Mouse (Mus musculus): ENCODE results near the gene Stambp. TPM values are rescaled to one million over a fixed set of nuclear protein-coding genes. Genes with fewer than 3 reads are reported as not detected.

Stambp gene
- total and polyA plus RNA-seq, 3 experiments, result 4.1 to 11.4 (median 4.6) TPM

- no peak for TF ChIP-seq TCF12 (IDR thresholded peaks at IDR 0.05; ENCODE audit: low read depth, low read length)
- no peak for TF ChIP-seq ETS1 (conservative IDR thresholded peaks at IDR 0.05; ENCODE audit: low read depth, low read length)
These were observed 72.1 kb downstream of the Stambp start (continued) for GRCm38 (mm10) chr6:83500462-83500861.

GRCm38 (mm10) chr6:83499078-83499477, 73.5 kb downstream of the Stambp start:
- DNase-seq (ENCODE audit: extremely low read depth), result no peak
- Histone ChIP-seq H3K36me3 (replicated peaks in 1 of 2; ENCODE audit: control insufficient read depth in 1 of 2, insufficient read depth in 1 of 2, low read length in 1 of 2) (peaks cover 4 to 69% of the 10 kb centered on the region in 2 experiments), H3K9me3 (replicated peaks; ENCODE audit: low read length) (peaks cover 2% of the 10 kb centered on the region), H3K4me3 (replicated peaks in 1 of 3; ENCODE audit: low read depth in 2 of 3, low read length in 2 of 3, poor library complexity in 1 of 3) (no peak overlapping the region), H3K9ac (ENCODE audit: insufficient read depth, low read depth) (no peak overlapping the region), H3K4me1 (ENCODE audit: control insufficient read depth in 1 of 2, insufficient read depth in 2 of 2) (peaks cover 4 to 19% of the 10 kb centered on the region in 2 experiments; a peak in 3 of 4 replicates), H3K27me3 (replicated peaks) (no peaks in the 10 kb centered on the region), H3K27ac (ENCODE audit: insufficient read depth, low read depth) (no peak overlapping the region), H3K79me2 (replicated peaks; ENCODE audit: control insufficient read depth, extremely low read depth, insufficient read depth, poor library complexity, severe bottlenecking) (no peaks in the 10 kb centered on the region; the same call in 1 of the 2 replicates), H3K4me2 (ENCODE audit: insufficient read depth, low read depth, poor library complexity, severe bottlenecking) (no peak overlapping the region)
- dilution Hi-C loops (cut with MboI; ENCODE audit: extremely low pct_ligation_motif_present, extremely low pct_unique_long_range_greater_than_20kb, low sequenced_read_pairs) (no loop called here), in situ Hi-C loops (cut with MboI; ENCODE audit: low pct_ligation_motif_present, low pct_unique_long_range_greater_than_20kb, low sequenced_read_pairs) (no loop called here)
- TF ChIP-seq TCF12 (IDR thresholded peaks at IDR 0.05; ENCODE audit: low read depth, low read length) (no peak), RAD21 (IDR thresholded peaks at IDR 0.05; ENCODE audit: low read depth, low read length) (no peak), POLR2AphosphoS2 (IDR thresholded peaks at IDR 0.05; ENCODE audit: low read depth, low read length) (no peak), KAT2A (IDR thresholded peaks at IDR 0.05; ENCODE audit: insufficient replicate concordance, low read length) (no peak), ZMIZ1 (IDR thresholded peaks at IDR 0.05; ENCODE audit: low read depth, low read length) (no peak), TBP (conservative IDR thresholded peaks at IDR 0.05; ENCODE audit: low read depth, low read length) (no peak), MXI1 (IDR thresholded peaks at IDR 0.05; ENCODE audit: low read depth, low read length) (no peak), MAZ (IDR thresholded peaks at IDR 0.05; ENCODE audit: low read depth, low read length) (no peak), SMC3 (IDR thresholded peaks at IDR 0.05; ENCODE audit: low read depth, low read length) (no peak), ELF1 (IDR thresholded peaks at IDR 0.05; ENCODE audit: low read depth, low read length) (no peak), SIN3A (IDR thresholded peaks at IDR 0.05; ENCODE audit: low read length) (no peak), UBTF (IDR thresholded peaks at IDR 0.05; ENCODE audit: low read depth, low read length) (no peak), MYC (IDR thresholded peaks at IDR 0.05; ENCODE audit: low read depth, low read length) (no peak)

DNA sequence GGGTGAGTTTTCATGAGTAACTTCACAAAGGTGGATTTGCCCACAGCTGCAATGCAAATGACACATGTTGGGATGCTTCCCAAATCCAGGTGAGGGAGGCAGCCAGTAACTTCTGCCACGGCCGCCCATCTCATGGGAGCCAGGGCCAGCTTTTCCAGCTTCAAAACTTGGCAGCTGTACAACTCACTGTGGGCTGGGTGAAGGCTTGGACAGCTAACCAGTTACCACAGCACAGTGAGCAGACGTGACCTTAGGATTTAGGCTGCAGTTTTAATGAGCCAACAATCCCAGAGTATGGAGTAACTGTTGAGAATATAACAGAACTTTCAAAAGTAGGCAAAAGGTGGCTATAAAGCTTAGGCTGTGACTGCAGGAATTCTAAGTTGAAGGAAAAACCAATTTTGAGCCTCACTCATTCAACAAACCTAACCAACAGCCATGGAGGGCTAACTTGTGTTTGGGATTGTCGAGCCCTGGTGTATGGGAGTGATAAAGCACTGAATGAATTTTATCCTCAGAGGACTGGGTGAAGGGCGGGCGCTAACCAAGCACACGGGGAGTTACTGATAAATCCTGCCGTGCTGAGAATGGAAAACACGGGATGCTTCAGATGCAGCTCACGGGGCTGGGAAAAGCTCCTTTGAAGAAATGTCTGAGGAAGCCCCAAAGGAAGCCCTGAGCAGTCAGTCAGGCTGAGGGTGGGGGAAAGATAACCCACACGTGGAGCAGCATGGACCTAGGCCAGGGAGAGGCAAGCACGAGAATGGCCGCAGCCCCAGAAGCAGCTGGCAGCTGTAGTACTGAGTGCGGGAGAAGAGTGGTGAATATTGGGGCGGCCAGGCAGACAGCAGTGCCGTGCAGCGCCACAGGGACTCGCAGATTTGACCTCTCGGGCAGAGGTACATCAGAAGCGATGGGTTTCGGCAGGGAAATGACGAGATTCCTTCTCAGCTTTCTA, 75.5 kb downstream of the Stambp start:
- H3K4me2 ChIP-seq (ENCODE audit: insufficient read depth, low read depth, poor library complexity, severe bottlenecking), result no peak overlapping the region

More for the DNA sequence above, 75.5 kb downstream of the Stambp start:
- no peak overlapping the region for H3K27ac ChIP-seq (ENCODE audit: insufficient read depth, low read depth)
- TF ChIP-seq MXI1 (IDR thresholded peaks at IDR 0.05; ENCODE audit: low read depth, low read length) (no peak), MEF2A (IDR thresholded peaks at IDR 0.05; ENCODE audit: borderline replicate concordance, low read depth, low read length) (no peak), E2F4 (IDR thresholded peaks at IDR 0.05; ENCODE audit: insufficient replicate concordance, low read depth, low read length) (no peak), ETS1 (conservative IDR thresholded peaks at IDR 0.05; ENCODE audit: low read depth, low read length) (no peak)
- in situ Hi-C loops (cut with MboI; ENCODE audit: low pct_ligation_motif_present, low pct_unique_long_range_greater_than_20kb, low sequenced_read_pairs), result no loop called here
- no peaks in the 10 kb centered on the region for H3K79me2 ChIP-seq (replicated peaks; ENCODE audit: control insufficient read depth, extremely low read depth, insufficient read depth, poor library complexity, severe bottlenecking)
- H3K9ac ChIP-seq (ENCODE audit: insufficient read depth, low read depth), result no peak overlapping the region
- DNase-seq (ENCODE audit: extremely low read depth), result no peak
- no peaks in the 10 kb centered on the region for H3K27me3 ChIP-seq (replicated peaks)
- H3K4me3 ChIP-seq (replicated peaks in 1 of 3; ENCODE audit: low read depth in 2 of 3, low read length in 2 of 3, poor library complexity in 1 of 3), result no peak overlapping the region
- dilution Hi-C loops (cut with MboI; ENCODE audit: extremely low pct_ligation_motif_present, extremely low pct_unique_long_range_greater_than_20kb, low sequenced_read_pairs), result no loop called here
- peaks cover 2% of the 10 kb centered on the region for H3K9me3 ChIP-seq (replicated peaks; ENCODE audit: low read length)
- peaks cover 7 to 68% of the 10 kb centered on the region in 2 experiments for H3K36me3 ChIP-seq (replicated peaks in 1 of 2; ENCODE audit: control insufficient read depth in 1 of 2, insufficient read depth in 1 of 2, low read length in 1 of 2)
- H3K4me1 ChIP-seq (ENCODE audit: control insufficient read depth in 1 of 2, insufficient read depth in 2 of 2), result peaks cover 0 to 3% of the 10 kb centered on the region in 2 experiments; a peak in 1 of 4 replicates

Data from CH12.LX (cell line).